Mouse (Mus musculus) embryonic facial prominence, embryonic 12.5 days (tissue): ENCODE results near the gene Rnf216. TPM values are rescaled to one million over a fixed set of nuclear protein-coding genes. Genes with fewer than 3 reads are reported as not detected.

ENCODE experiments used
- ATAC-seq: fragments of 200-750 bp; cut with Nextera tagmentation; 2 replicates; pipeline ENCODE4 v1.8.0; 2017; ENCODE audit not compliant: insufficient number of reproducible peaks, insufficient read depth, low FRiP score, low TSS enrichment
- H3K27ac ChIP-seq: fragments of 300-500 bp; sonication (generic); 2 replicates; pipeline ENCODE4 v1.5.1; 2016; ENCODE audit warnings: mild to moderate bottlenecking
- H3K27me3 ChIP-seq: fragments of 300-500 bp; sonication (generic); 2 replicates; pipeline ENCODE4 v1.6.1; 2016; ENCODE audit warnings: mild to moderate bottlenecking, moderate library complexity
- H3K36me3 ChIP-seq: fragments of 300-500 bp; sonication (generic); 2 replicates; pipeline ENCODE4 v1.6.1; 2016; ENCODE audit warnings: mild to moderate bottlenecking
- H3K4me1 ChIP-seq: fragments of 300-500 bp; sonication (generic); 2 replicates; pipeline ENCODE4 v1.6.1; 2016
- H3K4me2 ChIP-seq: fragments of 300-500 bp; sonication (generic); replicated peaks from 2 replicates; pipeline ENCODE4 v1.6.1; 2016; ENCODE audit warnings: mild to moderate bottlenecking, moderate library complexity
- H3K4me3 ChIP-seq: fragments of 300-500 bp; sonication (generic); 2 replicates; pipeline ENCODE4 v1.5.1; 2016; ENCODE audit warnings: mild to moderate bottlenecking
- H3K9ac ChIP-seq: fragments of 300-500 bp; sonication (generic); 2 replicates; pipeline ENCODE4 v1.6.1; 2016; ENCODE audit warnings: mild to moderate bottlenecking, moderate library complexity
- H3K9me3 ChIP-seq: fragments of 300-500 bp; sonication (generic); 2 replicates; pipeline ENCODE4 v1.6.1; 2016; ENCODE audit warnings: mild to moderate bottlenecking, moderate library complexity
- WGBS: fragments of 180-500 bp; shearing (Covaris S2); methylation state at CpG from one replicate; pipeline ENCODE4 v1.1.7; 2016; 5-methylcytosine and 5-hydroxymethylcytosine counted together
- polyA plus RNA-seq: library from polyadenylated mRNA; unstranded; fragments of >200 nt; fragmentation: Nextera tagmentation; extraction: Ambion mirVana; gene quantifications from 2 replicates; pipeline ENCODE4 v1.2.1, GENCODE M21; 2016

Rnf216 gene
- polyA plus RNA-seq, 1 experiment from 2014 or later: 56.4 TPM

GRCm38 (mm10) chr5:143060774-143061385, 51.9 kb downstream of the Rnf216 start:
- H3K36me3 ChIP-seq: peaks cover 61% of the 10 kb centered on the region
- no peaks in the 10 kb centered on the region for H3K27me3 ChIP-seq
- no peak for ATAC-seq
- H3K4me1 ChIP-seq: peaks cover 9% of the 10 kb centered on the region; the same call in 1 of the 2 replicates
- H3K9me3 ChIP-seq: no peaks in the 10 kb centered on the region
- no peak overlapping the region for H3K9ac ChIP-seq
- no peak overlapping the region for H3K27ac ChIP-seq
- H3K4me3 ChIP-seq: no peak overlapping the region
- 30% methylated on average over 2 of the region's 2 CpGs for WGBS
- no peak overlapping the region for H3K4me2 ChIP-seq

GRCm38 (mm10) chr5:143059958-143060357, 52.8 kb downstream of the Rnf216 start:
- Histone ChIP-seq H3K27me3 (no peaks in the 10 kb centered on the region), H3K36me3 (peaks cover 54% of the 10 kb centered on the region), H3K9me3 (no peaks in the 10 kb centered on the region), H3K27ac (no peak overlapping the region), H3K4me1 (peaks cover 9% of the 10 kb centered on the region; the same call in 1 of the 2 replicates), H3K9ac (no peak overlapping the region), H3K4me3 (no peak overlapping the region), H3K4me2 (no peak overlapping the region)
- WGBS: 68% methylated on average over 1 of the region's 1 CpGs
- ATAC-seq: no peak

- Histone ChIP-seq H3K27ac (no peak overlapping the region), H3K36me3 (peaks cover 47% of the 10 kb centered on the region), H3K27me3 (no peaks in the 10 kb centered on the region), H3K4me2 (no peak overlapping the region), H3K9me3 (no peaks in the 10 kb centered on the region), H3K4me1 (peaks cover 9% of the 10 kb centered on the region; the same call in 1 of the 2 replicates), H3K9ac (no peak overlapping the region), H3K4me3 (no peak overlapping the region)
- no peak for ATAC-seq
These were observed 53.6 kb downstream of the Rnf216 start for GRCm38 (mm10) chr5:143059182-143059581.

- Histone ChIP-seq H3K9me3 (no peaks in the 10 kb centered on the region), H3K4me3 (no peak overlapping the region), H3K27ac (0 out of 2 replicates have a peak overlapping the region, but pooled peaks have one; percentile 36), H3K4me1 (peaks cover 12% of the 10 kb centered on the region; the same call in 1 of the 2 replicates), H3K4me2 (no peak overlapping the region), H3K36me3 (peaks cover 46% of the 10 kb centered on the region), H3K9ac (no peak overlapping the region), H3K27me3 (no peaks in the 10 kb centered on the region)
- no peak for ATAC-seq
These were observed 54.1 kb downstream of the Rnf216 start for GRCm38 (mm10) chr5:143058675-143059074.

- H3K9me3 ChIP-seq: no peaks in the 10 kb centered on the region
- peaks cover 45% of the 10 kb centered on the region for H3K36me3 ChIP-seq
- H3K27ac ChIP-seq: 0 out of 2 replicates have a peak overlapping the region, but pooled peaks have one; percentile 36
- H3K4me2 ChIP-seq: no peak overlapping the region
- no peak overlapping the region for H3K4me3 ChIP-seq
- no peaks in the 10 kb centered on the region for H3K27me3 ChIP-seq
- WGBS: 66% methylated on average over 2 of the region's 2 CpGs
- no peak overlapping the region for H3K9ac ChIP-seq
- ATAC-seq: no peak
- H3K4me1 ChIP-seq: peaks cover 12% of the 10 kb centered on the region; the same call in 1 of the 2 replicates
These were observed 54.6 kb downstream of the Rnf216 start for GRCm38 (mm10) chr5:143058208-143058607.

GRCm38 (mm10) chr5:143057753-143058152, 55.0 kb downstream of the Rnf216 start:
- 0 out of 2 replicates have a peak overlapping the region, but pooled peaks have one; percentile 36 for H3K27ac ChIP-seq

GRCm38 (mm10) chr5:143056191-143056880, 56.5 kb downstream of the Rnf216 start:
- Histone ChIP-seq H3K4me3 (no peak overlapping the region), H3K4me2 (no peak overlapping the region), H3K27ac (no peak overlapping the region), H3K9ac (no peak overlapping the region), H3K4me1 (peaks cover 12% of the 10 kb centered on the region; the same call in 1 of the 2 replicates), H3K27me3 (no peaks in the 10 kb centered on the region), H3K36me3 (peaks cover 33% of the 10 kb centered on the region), H3K9me3 (no peaks in the 10 kb centered on the region)
- no peak for ATAC-seq
- 81% methylated on average over 4 of the region's 4 CpGs for WGBS

More at GRCm38 (mm10) chr5:143057753-143058152, 55.0 kb downstream of the Rnf216 start:
- 71% methylated on average over 1 of the region's 1 CpGs for WGBS
- Histone ChIP-seq H3K4me1 (peaks cover 12% of the 10 kb centered on the region; the same call in 1 of the 2 replicates), H3K4me2 (no peak overlapping the region), H3K36me3 (peaks cover 42% of the 10 kb centered on the region), H3K4me3 (no peak overlapping the region), H3K9me3 (no peaks in the 10 kb centered on the region), H3K27me3 (no peaks in the 10 kb centered on the region), H3K9ac (no peak overlapping the region)
- no peak for ATAC-seq

- peaks cover 13% of the 10 kb centered on the region; the same call in 1 of the 2 replicates for H3K4me1 ChIP-seq
- WGBS: 69% methylated on average over 3 of the region's 3 CpGs
- H3K27ac ChIP-seq: no peak overlapping the region
- no peaks in the 10 kb centered on the region for H3K27me3 ChIP-seq
- H3K4me3 ChIP-seq: no peak overlapping the region
- peaks cover 33% of the 10 kb centered on the region for H3K36me3 ChIP-seq
- H3K9ac ChIP-seq: no peak overlapping the region
- ATAC-seq: no peak
- no peak overlapping the region for H3K4me2 ChIP-seq
- no peaks in the 10 kb centered on the region for H3K9me3 ChIP-seq
These were observed 57.2 kb downstream of the Rnf216 start for GRCm38 (mm10) chr5:143055501-143056125.

GRCm38 (mm10) chr5:143054703-143055102, 58.1 kb downstream of the Rnf216 start:
- Histone ChIP-seq H3K36me3 (peaks cover 28% of the 10 kb centered on the region), H3K27me3 (no peaks in the 10 kb centered on the region), H3K27ac (no peak overlapping the region), H3K4me2 (no peak overlapping the region), H3K9ac (no peak overlapping the region), H3K4me3 (no peak overlapping the region), H3K4me1 (peaks cover 16% of the 10 kb centered on the region; the same call in 1 of the 2 replicates), H3K9me3 (no peaks in the 10 kb centered on the region)
- no peak for ATAC-seq
- WGBS: 80% methylated on average over 2 of the region's 2 CpGs

- Histone ChIP-seq H3K27ac (peak overlapping the region; percentile 31; the same call in 1 of the 2 replicates), H3K4me2 (no peak overlapping the region), H3K4me3 (no peak overlapping the region), H3K36me3 (peaks cover 22% of the 10 kb centered on the region), H3K9me3 (no peaks in the 10 kb centered on the region), H3K27me3 (no peaks in the 10 kb centered on the region), H3K9ac (no peak overlapping the region), H3K4me1 (peaks cover 14% of the 10 kb centered on the region; the same call in 1 of the 2 replicates)
- 54% methylated on average over 5 of the region's 5 CpGs for WGBS
- ATAC-seq: no peak
These were observed 59.4 kb downstream of the Rnf216 start for GRCm38 (mm10) chr5:143053132-143053972.

- no peak for ATAC-seq
- H3K4me3 ChIP-seq: no peak overlapping the region
- no peaks in the 10 kb centered on the region for H3K27me3 ChIP-seq
- H3K9me3 ChIP-seq: no peaks in the 10 kb centered on the region
- H3K4me1 ChIP-seq: peaks cover 10% of the 10 kb centered on the region; the same call in 1 of the 2 replicates
- WGBS: 91% methylated on average over 2 of the region's 2 CpGs
- H3K36me3 ChIP-seq: peaks cover 15% of the 10 kb centered on the region; the same call in 1 of the 2 replicates
- no peak overlapping the region for H3K9ac ChIP-seq
- no peak overlapping the region for H3K4me2 ChIP-seq
- H3K27ac ChIP-seq: no peak overlapping the region
These were observed 60.1 kb downstream of the Rnf216 start for GRCm38 (mm10) chr5:143052677-143053076.
